Mouse (Mus musculus) mouse trophoblast stem cell (cell line): ENCODE measurements at regions not wholly inside any gene's neighbourhood (a gene's known extent, or its start where the extent isn't known, plus 50 kb on each side); places are given as distances from the start of the nearest gene placed in this dataset.

Experiments
- in situ Hi-C, 2 experiments: fragments of 300-500 bp; cut with MseI, MboI; formaldehyde crosslinking; loops; 2 replicates in 1 of 2; 3 replicates in 1 of 2; pipeline ENCODE4 v1.15.1; 2025

GRCm38 (mm10) chr13:79453227-79453626, 1253.7 kb upstream of the Nr2f1 start:
- in situ Hi-C loops: loop anchor here (25.0 kb wide), 3 partner anchors 384 to 1284 kb away; no protein-coding TSS in a partner anchor

GRCm38 (mm10) chr13:79443113-79443512, 1243.6 kb upstream of the Nr2f1 start:
- in situ Hi-C loops: no loop called here

GRCm38 (mm10) chr13:79442701-79443100, 1243.1 kb upstream of the Nr2f1 start:
- in situ Hi-C loops: no loop called here

- in situ Hi-C loops: no loop called here
Measured at GRCm38 (mm10) chr13:79431465-79431864, 1231.9 kb upstream of the Nr2f1 start.

- in situ Hi-C loops: no loop called here
Measured at GRCm38 (mm10) chr13:79430987-79431386, 1231.4 kb upstream of the Nr2f1 start.

- in situ Hi-C loops: no loop called here
Measured at GRCm38 (mm10) chr13:79430562-79430961, 1231.0 kb upstream of the Nr2f1 start.

- in situ Hi-C loops: no loop called here
Measured at GRCm38 (mm10) chr13:79417841-79418240, 1218.3 kb upstream of the Nr2f1 start.

- in situ Hi-C loops: no loop called here
Measured at GRCm38 (mm10) chr13:79400082-79400481, 1200.5 kb upstream of the Nr2f1 start.

DNA sequence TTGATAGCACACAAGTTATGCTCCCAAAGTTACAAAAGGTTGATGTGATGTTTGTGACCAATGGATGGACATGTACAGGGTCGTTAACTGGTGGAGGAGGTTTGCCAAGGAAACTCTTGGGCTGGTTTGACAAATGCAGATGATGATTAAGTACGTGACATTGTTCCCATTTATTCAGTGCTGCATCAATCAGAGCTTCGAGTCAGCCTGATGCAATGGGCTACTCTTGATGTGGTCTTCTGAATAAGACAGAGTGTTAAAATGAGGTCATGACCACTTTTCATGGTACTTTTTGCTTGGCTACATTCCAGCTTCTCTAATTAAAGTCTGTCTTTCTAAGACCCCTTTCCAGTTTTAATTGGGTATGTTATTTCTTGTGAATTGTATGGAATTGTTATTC, 1194.4 kb upstream of the Nr2f1 start:
- in situ Hi-C loops: no loop called here

- in situ Hi-C loops: no loop called here
Measured at GRCm38 (mm10) chr13:79387928-79388327, 1188.4 kb upstream of the Nr2f1 start.

DNA sequence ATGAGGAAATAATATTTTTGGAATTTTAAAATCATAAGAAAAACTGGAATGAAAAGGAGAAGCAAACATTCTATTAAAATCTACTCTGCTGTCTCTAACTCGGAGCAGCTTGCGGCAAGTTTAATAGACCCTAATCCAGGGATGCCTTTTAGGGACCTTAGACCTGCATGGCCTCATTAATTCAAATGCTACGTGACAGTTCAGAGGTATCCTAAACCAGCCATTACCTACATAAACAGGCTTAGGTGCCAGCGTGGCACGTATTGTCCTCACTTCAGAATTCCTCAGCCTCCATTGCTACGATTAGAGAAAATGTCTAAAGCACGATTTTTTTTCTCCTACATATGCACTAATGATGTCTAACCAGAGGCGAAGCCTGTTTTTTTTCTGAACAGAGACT, 1141.9 kb upstream of the Nr2f1 start:
- in situ Hi-C loops: no loop called here

DNA sequence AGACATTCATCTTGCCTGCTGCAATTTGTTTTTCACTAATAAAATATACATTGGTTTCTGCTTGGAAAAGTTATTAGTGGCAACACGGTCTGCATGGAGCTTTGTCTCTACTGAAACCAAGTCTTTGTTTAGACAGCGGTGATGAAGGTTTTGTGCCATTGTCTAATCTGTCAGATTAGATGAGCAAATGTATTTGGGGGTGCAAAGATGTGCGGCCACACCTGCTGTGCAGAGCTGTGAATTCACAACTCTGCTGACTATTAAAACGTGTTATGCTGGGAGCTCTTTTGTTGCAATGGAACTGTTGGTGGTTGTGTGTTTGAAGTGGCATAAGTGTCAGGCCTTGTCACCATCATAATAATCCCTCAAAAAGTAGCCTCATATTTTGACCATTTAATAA, 1140.9 kb upstream of the Nr2f1 start:
- in situ Hi-C loops: no loop called here

- in situ Hi-C loops: no loop called here
Measured at GRCm38 (mm10) chr13:79339793-79340192, 1140.2 kb upstream of the Nr2f1 start.

DNA sequence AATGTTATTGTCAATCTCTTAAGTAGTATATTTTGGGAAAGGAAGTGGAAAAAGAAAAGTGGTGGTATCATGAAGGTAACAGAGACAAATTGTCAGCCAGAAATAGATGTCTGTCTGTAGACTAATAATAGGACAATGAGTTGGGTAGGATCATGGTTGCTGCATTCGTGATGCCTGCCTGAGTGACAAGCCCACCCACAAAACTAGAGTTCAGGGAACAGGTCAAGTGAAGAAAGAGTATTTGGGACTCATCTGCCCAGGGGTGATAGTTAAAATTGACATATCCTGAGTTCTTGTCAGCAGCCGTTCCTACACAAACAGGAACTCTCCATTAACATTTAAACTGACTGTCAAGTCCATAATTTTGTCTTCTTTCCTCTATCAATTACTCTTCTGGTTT, 1120.6 kb upstream of the Nr2f1 start:
- in situ Hi-C loops: no loop called here

GRCm38 (mm10) chr13:79309584-79310110, 1110.1 kb upstream of the Nr2f1 start:
- in situ Hi-C loops: no loop called here

GRCm38 (mm10) chr13:79297225-79297710, 1097.7 kb upstream of the Nr2f1 start:
- in situ Hi-C loops: no loop called here

- in situ Hi-C loops: no loop called here
Measured at GRCm38 (mm10) chr13:79288022-79288421, 1088.5 kb upstream of the Nr2f1 start.

DNA sequence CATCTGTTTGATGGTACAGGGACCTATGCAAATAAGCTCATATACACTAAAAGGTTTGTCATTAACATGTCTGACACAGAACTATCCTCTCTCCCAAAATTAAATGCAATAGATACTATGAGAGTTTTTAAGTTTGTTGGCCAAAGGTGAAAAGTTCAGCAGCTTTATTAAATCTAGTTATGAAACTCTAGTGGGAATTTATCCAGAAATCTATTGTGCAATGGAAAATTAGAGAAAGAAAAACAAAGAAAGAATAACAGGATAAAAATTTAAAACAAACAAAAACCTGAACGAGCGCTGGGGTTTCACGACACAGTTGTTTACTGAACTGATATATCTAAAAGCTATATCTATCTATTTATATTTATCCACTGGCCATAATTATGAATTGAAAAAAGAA, 1086.6 kb upstream of the Nr2f1 start:
- in situ Hi-C loops: no loop called here

GRCm38 (mm10) chr13:79285478-79285877, 1085.9 kb upstream of the Nr2f1 start:
- in situ Hi-C loops: no loop called here

GRCm38 (mm10) chr13:79277714-79278113, 1078.2 kb upstream of the Nr2f1 start:
- in situ Hi-C loops: no loop called here

DNA sequence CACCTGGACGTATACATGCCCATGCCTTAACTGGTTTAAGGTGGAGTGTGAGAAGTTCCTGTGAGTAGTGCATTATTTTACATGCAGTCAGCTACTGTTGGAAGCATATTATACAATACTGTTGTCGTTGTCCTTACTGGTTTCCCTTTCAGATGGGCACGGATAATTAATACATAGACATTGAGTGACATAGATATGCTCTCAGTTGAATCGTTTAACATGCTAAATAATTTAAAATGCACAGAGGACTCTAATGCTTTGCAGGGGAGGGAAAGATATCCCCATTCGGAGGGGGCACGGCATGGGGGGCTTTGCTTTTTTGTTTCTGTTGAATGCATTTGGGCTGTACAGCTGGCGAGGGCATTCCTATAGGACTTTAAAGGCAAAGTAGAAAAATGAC, 1077.8 kb upstream of the Nr2f1 start:
- in situ Hi-C loops: no loop called here

GRCm38 (mm10) chr13:79255362-79255761, 1055.8 kb upstream of the Nr2f1 start:
- in situ Hi-C loops: no loop called here

DNA sequence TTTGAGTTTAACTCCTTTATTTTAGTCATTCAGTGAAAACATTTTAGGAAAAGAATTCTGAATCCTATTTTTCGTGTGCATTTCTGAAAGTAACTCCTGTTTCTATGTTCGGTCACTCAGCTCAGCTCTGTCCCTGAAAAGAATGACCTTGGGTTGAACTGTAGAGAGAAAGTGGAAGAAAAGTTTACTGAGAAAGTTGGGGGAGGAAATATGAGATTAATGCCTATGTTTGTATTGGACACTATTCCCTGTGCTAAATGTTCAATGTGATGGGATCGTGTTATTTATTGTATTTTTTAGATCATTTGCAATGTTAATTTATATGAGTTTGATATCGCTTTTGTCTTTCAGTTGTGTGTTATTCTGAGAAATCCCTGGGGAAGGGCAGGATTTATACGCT, 1052.8 kb upstream of the Nr2f1 start:
- in situ Hi-C loops: no loop called here

DNA sequence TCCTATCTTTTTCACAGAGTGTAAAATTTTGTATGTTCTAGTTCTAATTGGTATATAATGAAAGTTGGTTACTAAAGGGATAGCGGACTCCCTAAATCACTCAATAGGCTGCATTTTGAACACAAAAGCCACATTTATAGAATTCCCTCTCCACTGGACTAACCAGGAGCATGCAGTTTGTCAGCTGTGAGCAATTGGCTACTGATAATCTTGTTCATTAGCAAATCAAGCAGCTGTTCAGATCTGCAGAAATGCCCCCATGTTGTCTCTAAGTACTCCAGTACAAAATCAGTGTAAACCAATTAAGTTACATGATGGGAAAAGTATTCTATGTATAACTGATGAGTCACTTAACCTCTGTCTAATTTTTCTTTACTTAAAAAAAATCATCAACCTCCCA, 1051.7 kb upstream of the Nr2f1 start:
- in situ Hi-C loops: no loop called here
